Mouse (Mus musculus) 416B (cell line): ENCODE data around the gene Nupr1.

Experiments used
- DNase-seq: peaks from one replicate; pipeline ENCODE4 v3.0.0; 2011; ENCODE audit warnings: low read depth

Nupr1 gene

GRCm38 (mm10) chr7:126644345-126644744, 13.7 kb upstream of the Nupr1 start:
- peak; percentile 44 for DNase-seq

DNA sequence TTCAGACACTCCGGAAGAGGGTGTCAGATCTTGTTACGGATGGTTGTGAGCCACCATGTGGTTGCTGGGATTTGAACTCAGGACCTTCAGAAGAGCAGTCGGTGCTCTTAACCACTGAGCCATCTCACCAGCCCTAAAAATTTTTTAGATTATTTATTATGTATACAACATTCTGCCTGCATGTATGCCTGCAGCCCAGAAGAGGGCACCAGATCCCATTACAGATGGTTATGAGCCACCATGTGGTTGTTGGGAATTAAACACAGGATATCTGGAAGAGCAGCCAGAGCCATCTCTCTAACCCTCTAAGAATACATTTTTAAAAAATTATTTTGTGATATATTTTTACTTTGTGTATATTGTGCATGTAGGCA, 12.6 kb upstream of the Nupr1 start:
- DNase-seq = peak; percentile 81

DNA sequence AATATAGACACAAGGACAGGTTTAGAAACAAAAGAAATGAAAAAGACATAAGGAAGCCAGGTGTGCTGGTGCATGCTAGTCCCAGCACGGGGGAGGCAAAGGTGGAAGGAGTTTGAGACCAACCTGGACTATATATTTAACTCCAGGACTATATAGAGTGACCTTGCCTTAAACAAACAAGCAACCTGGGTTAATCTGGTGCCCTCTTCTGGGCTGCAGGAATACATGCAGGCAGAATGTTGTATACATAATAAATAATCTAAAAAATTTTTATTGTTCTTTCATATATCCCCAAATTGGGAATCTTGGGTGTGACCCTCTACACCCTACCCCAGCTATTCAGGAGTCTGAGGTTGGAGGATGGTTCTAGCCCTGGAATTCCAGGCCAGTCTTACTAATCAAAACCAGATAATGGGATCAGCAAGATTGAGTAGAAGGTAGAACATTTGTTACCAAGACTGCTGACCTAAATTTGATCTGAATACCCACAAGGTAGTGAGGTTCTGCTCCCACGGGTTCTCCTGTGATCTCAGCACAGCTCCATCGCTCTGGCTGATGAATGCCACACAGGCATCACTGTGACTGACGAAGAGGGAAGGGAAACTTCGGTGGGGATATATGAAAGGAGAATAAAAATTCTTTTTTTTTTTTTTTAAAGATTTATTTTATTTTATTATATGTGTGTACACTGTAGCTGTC, 12.0 kb upstream of the Nupr1 start:
- DNase-seq = peak; percentile 61

DNA sequence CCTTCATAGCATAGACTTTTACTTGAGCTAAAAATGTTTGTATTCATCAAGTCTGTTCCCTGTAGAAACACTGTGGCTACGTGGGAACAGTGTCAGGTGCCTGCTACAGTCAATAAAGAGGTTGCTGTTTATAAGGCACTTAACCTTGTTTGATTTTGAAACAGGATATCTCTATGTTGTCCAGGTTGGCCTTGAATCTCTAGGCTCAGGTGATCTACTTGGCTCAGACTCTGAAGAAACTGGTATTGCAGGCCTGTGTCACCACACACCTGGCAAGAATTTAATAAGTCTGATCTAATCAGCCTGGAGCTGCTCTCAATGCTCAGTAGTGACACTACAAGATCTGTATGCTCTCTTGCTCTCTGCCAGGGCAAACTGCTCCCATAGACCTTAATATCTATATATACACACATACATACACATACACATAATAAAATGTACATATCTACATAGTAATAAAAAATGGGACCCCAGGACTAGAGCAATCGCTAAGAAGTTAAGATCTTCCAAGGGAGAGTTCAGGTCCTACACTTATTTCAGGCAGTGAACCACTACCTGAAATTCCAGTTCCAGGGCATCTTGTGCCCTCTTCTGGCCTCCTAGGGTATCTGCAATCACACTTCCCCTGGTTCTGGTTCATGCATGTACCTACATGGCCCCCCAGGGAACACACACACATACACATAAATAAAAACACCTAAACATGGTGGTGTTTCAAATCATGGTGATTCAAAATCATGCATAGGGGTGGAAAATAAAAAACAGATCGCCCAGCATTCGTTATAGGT, 6.3 kb upstream of the Nupr1 start:
- peak; percentile 80 for DNase-seq

DNA sequence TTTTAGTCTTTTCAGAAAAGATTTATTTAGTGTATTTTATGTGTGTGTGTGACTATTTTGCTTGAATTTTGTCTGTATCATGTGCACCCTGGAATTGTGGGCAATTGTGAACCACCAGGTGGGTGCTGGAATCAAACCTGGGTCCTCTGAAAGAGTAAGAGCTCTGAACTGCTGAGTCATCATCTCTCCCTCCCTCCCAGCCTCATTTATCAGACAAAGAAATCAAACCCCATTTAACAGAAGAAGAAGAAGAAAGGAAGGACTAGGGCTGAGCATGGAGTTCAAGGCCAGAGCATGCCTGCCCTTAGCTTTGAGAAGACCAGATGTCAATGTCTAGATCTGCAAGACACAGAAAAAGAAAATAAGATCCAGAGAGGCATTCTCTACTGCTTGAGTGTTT, 4.7 kb upstream of the Nupr1 start:
- DNase-seq = peak; percentile 70

DNA sequence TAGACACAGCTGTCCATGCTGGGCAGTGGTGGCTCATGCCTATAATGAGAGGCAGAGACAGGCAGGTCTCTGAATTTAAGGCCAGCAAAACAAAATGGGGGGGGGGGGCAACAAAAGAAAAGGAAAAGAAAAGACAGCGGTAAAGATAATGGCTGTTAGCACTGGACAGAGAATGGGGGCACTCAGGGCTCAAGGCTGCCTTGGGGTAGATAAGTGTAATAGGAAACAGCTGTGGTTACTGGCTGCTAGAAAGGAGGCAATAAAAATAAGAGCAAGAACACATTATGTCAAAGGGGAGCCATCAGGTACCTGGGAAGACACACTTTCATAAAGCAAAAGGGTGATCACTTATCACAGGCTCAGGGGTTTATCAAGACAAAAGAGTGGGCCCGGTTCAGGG, 1.8 kb upstream of the Nupr1 start:
- DNase-seq = peak; percentile 66

DNA sequence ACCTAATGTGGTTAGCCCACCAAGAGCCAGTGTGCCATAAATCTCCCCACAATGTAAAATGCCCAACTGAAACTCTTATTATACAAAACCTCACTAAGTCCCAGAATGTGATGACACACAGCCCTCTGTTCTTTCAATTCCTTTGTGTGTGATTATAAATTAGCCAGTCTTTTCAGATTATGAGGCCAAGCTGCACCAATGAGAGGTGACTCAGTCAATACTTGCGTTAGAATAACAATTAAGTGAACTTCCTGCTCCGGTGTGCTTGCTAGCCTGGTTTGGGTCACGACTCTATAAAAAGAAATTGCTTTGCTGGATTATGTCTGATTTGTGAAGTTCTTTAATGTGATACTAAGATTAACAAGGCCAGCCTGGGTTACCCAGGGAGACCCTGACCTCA, 746 bp downstream of the Nupr1 start:
- peak; percentile 22 for DNase-seq

DNA sequence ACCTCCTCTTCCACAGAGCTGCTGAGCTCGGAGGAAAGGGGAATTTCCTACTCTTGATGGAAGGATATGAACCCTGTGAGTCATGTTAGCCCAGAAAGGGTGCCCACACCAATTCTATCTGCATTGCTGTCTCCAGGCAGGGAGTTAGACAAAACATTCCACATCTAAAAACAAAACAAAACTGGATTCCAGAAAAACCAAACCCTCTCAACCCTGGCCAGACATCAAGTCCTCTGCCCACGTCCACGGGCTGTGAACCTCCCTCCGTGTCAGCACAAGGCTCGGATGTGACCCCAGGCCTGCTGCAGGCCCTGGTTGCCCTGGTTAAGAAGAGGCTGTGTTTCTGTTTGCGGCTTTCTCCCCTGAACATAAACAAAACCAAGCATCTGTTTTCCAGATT, 2.5 kb downstream of the Nupr1 start:
- no peak for DNase-seq

DNA sequence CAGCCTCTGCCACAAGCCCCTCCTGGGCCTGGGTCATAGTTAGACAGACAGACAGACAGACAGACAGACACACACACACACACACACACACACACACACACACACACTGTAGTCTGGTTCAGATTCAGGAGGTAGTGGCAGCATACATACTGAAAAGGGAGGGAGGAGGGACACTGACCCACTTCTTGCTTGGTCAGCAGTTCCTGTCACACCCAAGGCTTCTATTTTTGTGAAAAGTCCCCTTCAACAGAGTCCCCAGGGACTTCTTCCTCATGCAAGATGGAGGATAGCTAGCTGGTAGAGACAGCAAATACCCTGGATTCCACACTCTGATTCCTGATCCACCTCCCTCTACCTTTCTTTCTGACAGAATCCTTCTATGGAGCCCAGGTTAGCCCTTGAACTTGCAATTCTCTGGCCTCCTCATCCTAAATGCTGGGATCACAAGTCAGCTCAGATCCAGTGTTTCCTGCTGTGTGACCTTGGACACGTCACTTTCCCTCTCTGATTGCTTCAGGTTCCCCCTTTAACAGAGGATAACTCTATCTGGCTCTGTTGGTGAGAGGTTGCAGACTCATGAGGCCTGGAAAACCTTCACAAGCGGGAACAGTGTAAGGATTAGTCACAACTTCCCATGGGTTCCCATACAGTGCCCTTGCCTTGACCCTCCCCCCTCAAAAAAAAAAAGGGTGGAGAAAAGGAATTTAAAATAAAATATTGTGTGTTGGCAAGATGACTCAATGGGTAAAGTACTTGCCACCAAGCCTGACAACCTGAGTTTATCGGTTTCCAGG, 4.7 kb downstream of the Nupr1 start:
- no peak for DNase-seq

DNA sequence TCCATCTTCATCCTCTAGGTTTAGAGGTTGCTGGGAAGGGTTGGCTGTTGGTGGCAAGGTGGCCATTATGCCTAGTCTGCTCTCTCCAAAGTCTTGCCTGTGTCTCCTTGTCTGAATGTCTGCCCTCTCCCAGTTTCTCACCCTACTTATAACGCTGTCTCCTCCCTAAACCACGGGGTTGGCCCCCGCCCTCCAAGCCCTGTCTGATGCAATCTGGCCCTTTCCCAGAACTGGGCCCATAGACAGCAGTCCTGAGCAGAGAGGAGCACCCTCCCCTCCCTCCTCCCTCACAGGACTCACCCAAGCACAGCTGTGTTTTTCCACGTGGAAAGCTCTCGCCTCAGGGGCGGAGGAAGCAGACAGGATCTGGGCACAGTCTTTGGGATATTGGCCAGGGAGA, 5.3 kb downstream of the Nupr1 start:
- no peak for DNase-seq

DNA sequence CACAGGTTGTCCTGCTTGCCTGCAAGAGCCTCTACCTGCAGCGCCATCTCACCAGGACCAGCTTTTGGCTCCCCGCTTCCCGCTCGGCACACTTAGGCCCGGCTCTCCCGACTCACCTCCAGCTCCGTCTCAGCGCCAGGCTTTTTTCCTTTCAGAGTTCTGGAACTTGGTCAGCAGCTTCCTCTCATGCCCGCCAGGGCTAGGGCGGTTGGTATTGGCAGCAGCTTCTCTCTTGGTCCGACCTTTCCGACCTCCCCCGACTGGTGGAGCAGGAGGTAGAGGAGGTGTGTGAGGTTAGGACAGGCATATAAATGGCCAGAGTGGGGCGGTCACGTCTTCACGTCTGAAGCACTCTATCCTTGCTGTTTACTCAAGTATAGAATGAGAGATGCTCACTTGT, 5.9 kb downstream of the Nupr1 start:
- no peak for DNase-seq

DNA sequence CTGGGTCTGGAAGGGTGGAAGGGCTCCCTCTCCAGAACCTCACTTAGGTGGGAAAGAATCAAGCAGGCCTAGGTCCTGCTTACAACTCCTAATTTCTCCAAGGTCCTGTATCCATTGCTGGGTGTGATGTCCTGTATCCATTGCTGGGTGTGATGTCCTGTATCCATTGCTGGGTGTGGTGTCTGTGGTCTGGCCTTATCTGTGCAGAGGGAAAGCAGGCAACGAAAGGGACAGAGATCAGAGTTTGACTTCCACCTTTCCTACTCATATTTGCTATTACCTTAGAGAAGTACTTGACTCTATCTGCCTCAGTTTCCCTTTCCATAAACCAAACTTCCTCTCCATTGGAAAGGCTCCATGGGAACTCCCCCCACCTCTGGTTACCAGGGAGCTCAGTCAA, 7.3 kb downstream of the Nupr1 start:
- no peak for DNase-seq

GRCm38 (mm10) chr7:126621452-126622359, 9.0 kb downstream of the Nupr1 start:
- DNase-seq = no peak

DNA sequence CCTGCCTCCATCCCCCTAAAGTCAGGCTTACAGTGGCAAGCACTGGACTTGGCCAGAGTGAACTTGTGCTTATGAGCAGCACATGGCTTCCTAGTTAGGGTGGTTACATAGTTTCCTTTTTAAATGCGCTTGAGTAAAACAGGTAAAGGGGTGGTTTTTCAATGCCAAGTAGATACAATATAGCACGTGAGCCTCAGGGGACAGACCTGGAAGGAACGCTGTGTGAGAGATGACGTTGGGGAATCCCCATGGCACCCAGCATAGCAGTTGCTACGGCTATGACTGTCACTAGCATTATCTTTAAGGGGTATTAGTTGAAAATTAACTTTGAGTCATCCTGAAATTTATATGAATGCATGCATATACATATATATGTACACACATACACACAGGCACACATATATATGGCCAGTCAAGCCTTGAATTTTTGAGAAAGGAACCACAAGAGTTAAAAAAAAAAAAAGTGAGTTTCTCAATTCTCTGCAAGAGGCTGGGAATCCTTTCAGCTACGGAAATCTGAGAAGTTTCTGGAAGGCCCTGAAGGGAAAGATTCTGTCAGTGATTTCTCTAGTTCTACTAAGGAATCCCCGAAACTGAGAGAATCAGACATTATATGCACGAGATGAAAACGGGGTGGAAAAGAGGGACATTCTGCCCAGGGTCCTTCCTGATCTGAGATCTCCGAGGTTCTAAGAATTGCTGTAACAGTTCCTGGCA, 10.9 kb downstream of the Nupr1 start:
- DNase-seq = no peak

GRCm38 (mm10) chr7:126616707-126617106, 14.0 kb downstream of the Nupr1 start:
- DNase-seq = peak; percentile 50

- peak; percentile 24 for DNase-seq
Observed at GRCm38 (mm10) chr7:126612736-126613135, 17.9 kb downstream of the Nupr1 start.

GRCm38 (mm10) chr7:126607796-126608195, 22.9 kb downstream of the Nupr1 start:
- no peak for DNase-seq

- no peak for DNase-seq
Observed at GRCm38 (mm10) chr7:126607064-126607463, 23.6 kb downstream of the Nupr1 start.

DNA sequence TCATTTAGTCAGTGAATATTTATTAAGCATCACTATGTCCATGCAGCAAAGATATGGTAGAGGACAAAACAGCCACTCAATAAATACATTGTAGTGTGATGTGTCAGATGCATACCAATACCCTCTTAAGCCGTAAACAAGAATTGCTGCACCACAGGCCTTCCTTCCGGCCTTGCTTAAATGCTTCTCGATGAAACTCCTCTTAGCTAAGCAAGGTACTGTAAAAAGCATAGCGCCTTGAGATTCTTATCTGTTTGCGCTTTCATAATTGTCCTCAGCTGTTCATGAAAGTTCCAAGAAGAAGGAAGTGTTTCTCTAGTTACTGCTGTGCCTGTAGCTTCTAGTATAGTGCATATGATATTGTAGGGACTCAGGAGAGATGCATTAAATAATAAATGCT, 24.1 kb downstream of the Nupr1 start:
- DNase-seq = peak; percentile 73

DNA sequence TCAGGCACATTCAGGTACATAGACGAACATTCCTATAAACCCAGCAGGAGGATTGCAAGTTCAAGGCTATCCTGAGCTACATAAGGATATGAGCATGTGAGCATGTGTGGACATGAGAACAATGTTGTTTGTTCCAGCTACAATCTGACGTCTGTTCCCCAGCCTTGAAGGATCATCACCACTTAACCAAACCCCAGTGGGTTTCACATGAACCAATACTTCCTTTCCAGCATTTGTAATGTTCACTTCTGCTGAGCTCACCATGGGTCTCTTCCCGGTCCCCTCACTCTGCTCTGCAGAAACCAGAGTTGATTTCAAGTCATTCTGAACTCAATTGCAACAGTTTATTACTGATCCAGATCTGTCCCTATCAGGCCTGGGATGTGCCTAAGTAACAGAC, 28.0 kb downstream of the Nupr1 start:
- no peak for DNase-seq

- no peak for DNase-seq
Observed at GRCm38 (mm10) chr7:126601896-126602295, 28.8 kb downstream of the Nupr1 start.
